Mouse (Mus musculus) embryonic facial prominence, embryonic 12.5 days (tissue): ENCODE data around the gene Ngp. TPM values are rescaled to one million over a fixed set of nuclear protein-coding genes. Genes with fewer than 3 reads are reported as not detected.
"Not testable (repeated sequence)": the region's sequence is repeated elsewhere in the genome, so short reads cannot be mapped to it uniquely, and the experiment has no call there.

Experiments used
- ATAC-seq: fragments of 200-750 bp; cut with Nextera tagmentation; 2 replicates; pipeline ENCODE4 v1.8.0; 2017; ENCODE audit not compliant: insufficient number of reproducible peaks, insufficient read depth, low FRiP score, low TSS enrichment
- H3K27ac ChIP-seq: fragments of 300-500 bp; sonication (generic); 2 replicates; pipeline ENCODE4 v1.5.1; 2016; ENCODE audit warnings: mild to moderate bottlenecking
- H3K27me3 ChIP-seq: fragments of 300-500 bp; sonication (generic); 2 replicates; pipeline ENCODE4 v1.6.1; 2016; ENCODE audit warnings: mild to moderate bottlenecking, moderate library complexity
- H3K36me3 ChIP-seq: fragments of 300-500 bp; sonication (generic); 2 replicates; pipeline ENCODE4 v1.6.1; 2016; ENCODE audit warnings: mild to moderate bottlenecking
- H3K4me1 ChIP-seq: fragments of 300-500 bp; sonication (generic); 2 replicates; pipeline ENCODE4 v1.6.1; 2016
- H3K4me2 ChIP-seq: fragments of 300-500 bp; sonication (generic); replicated peaks from 2 replicates; pipeline ENCODE4 v1.6.1; 2016; ENCODE audit warnings: mild to moderate bottlenecking, moderate library complexity
- H3K4me3 ChIP-seq: fragments of 300-500 bp; sonication (generic); 2 replicates; pipeline ENCODE4 v1.5.1; 2016; ENCODE audit warnings: mild to moderate bottlenecking
- H3K9ac ChIP-seq: fragments of 300-500 bp; sonication (generic); 2 replicates; pipeline ENCODE4 v1.6.1; 2016; ENCODE audit warnings: mild to moderate bottlenecking, moderate library complexity
- H3K9me3 ChIP-seq: fragments of 300-500 bp; sonication (generic); 2 replicates; pipeline ENCODE4 v1.6.1; 2016; ENCODE audit warnings: mild to moderate bottlenecking, moderate library complexity
- WGBS: fragments of 180-500 bp; shearing (Covaris S2); methylation state at CpG from one replicate; pipeline ENCODE4 v1.1.7; 2016; 5-methylcytosine and 5-hydroxymethylcytosine counted together
- polyA plus RNA-seq: library from polyadenylated mRNA; unstranded; fragments of >200 nt; fragmentation: Nextera tagmentation; extraction: Ambion mirVana; gene quantifications from 2 replicates; pipeline ENCODE4 v1.2.1, GENCODE M21; 2016

Ngp gene
- polyA plus RNA-seq: 3.3 and 4.1 TPM in 2 replicates

- Histone ChIP-seq H3K4me3 (no peak within 1 kb of the TSS), H3K27ac (no peak within 1 kb of the TSS), H3K9ac (no peak within 1 kb of the TSS), H3K4me1 (no peaks in the 10 kb centered on the region), H3K4me2 (no peak within 1 kb of the TSS), H3K36me3 (no peaks in the 10 kb centered on the region), H3K27me3 (no peaks in the 10 kb centered on the region), H3K9me3 (no peaks in the 10 kb centered on the region)
- 90% methylated on average over 12 of the region's 12 CpGs for WGBS
- no peak for ATAC-seq
These were observed at the start of gene Ngp for GRCm38 (mm10) chr9:110419511-110420112. Ngp (plus strand) TSS chr9:110419747.

- Histone ChIP-seq H3K9ac (no peak overlapping the region), H3K4me2 (no peak overlapping the region), H3K4me1 (peaks cover 5% of the 10 kb centered on the region; the same call in 1 of the 2 replicates), H3K27ac (no peak overlapping the region), H3K27me3 (no peaks in the 10 kb centered on the region), H3K4me3 (no peak overlapping the region), H3K36me3 (peaks cover 44% of the 10 kb centered on the region), H3K9me3 (no peaks in the 10 kb centered on the region)
- ATAC-seq: no peak
- WGBS: 92% methylated on average over 3 of the region's 3 CpGs
These were observed 49.7 kb upstream of the Ngp start for GRCm38 (mm10) chr9:110369860-110370259.

GRCm38 (mm10) chr9:110373871-110374270 lies 45.7 kb upstream of the Ngp start:
- H3K27me3 ChIP-seq: no peaks in the 10 kb centered on the region
- no peak overlapping the region for H3K9ac ChIP-seq
- no peaks in the 10 kb centered on the region for H3K4me1 ChIP-seq
- H3K27ac ChIP-seq: no peak overlapping the region
- H3K4me3 ChIP-seq: no peak overlapping the region
- H3K9me3 ChIP-seq: no peaks in the 10 kb centered on the region
- H3K36me3 ChIP-seq: peaks cover 54% of the 10 kb centered on the region
- no peak overlapping the region for H3K4me2 ChIP-seq
- no peak for ATAC-seq
- 92% methylated on average over 13 of the region's 13 CpGs for WGBS

- Histone ChIP-seq H3K27ac (no peak overlapping the region), H3K4me1 (no peaks in the 10 kb centered on the region), H3K9me3 (no peaks in the 10 kb centered on the region), H3K27me3 (no peaks in the 10 kb centered on the region), H3K4me2 (no peak overlapping the region), H3K4me3 (no peak overlapping the region), H3K9ac (no peak overlapping the region), H3K36me3 (peaks cover 64% of the 10 kb centered on the region)
- WGBS: 90% methylated on average over 3 of the region's 3 CpGs
- no peak for ATAC-seq
These were observed 43.9 kb upstream of the Ngp start for GRCm38 (mm10) chr9:110375668-110376067.

GRCm38 (mm10) chr9:110377655-110378054 lies 41.9 kb upstream of the Ngp start:
- not testable (repeated sequence) for H3K9me3 ChIP-seq, H3K4me2 ChIP-seq, H3K27me3 ChIP-seq, H3K9ac ChIP-seq, H3K27ac ChIP-seq, ATAC-seq, H3K4me3 ChIP-seq, H3K4me1 ChIP-seq
- peaks cover 74% of the 10 kb centered on the region for H3K36me3 ChIP-seq
- 88% methylated on average over 11 of the region's 15 CpGs for WGBS

- H3K9me3 ChIP-seq: no peaks in the 10 kb centered on the region
- no peak overlapping the region for H3K4me2 ChIP-seq
- H3K36me3 ChIP-seq: peaks cover 75% of the 10 kb centered on the region
- H3K9ac ChIP-seq: no peak overlapping the region
- no peaks in the 10 kb centered on the region for H3K4me1 ChIP-seq
- WGBS: 88% methylated on average over 8 of the region's 8 CpGs
- no peak overlapping the region for H3K4me3 ChIP-seq
- no peak for ATAC-seq
- H3K27me3 ChIP-seq: no peaks in the 10 kb centered on the region
- no peak overlapping the region for H3K27ac ChIP-seq
These were observed 40.2 kb upstream of the Ngp start for GRCm38 (mm10) chr9:110379361-110379760.

GRCm38 (mm10) chr9:110380662-110381061 lies 38.9 kb upstream of the Ngp start:
- Histone ChIP-seq H3K9me3 (no peaks in the 10 kb centered on the region), H3K4me2 (no peak overlapping the region), H3K27ac (no peak overlapping the region), H3K36me3 (peaks cover 83% of the 10 kb centered on the region), H3K27me3 (no peaks in the 10 kb centered on the region), H3K4me1 (no peaks in the 10 kb centered on the region), H3K4me3 (no peak overlapping the region), H3K9ac (no peak overlapping the region)
- 42% methylated on average over 21 of the region's 21 CpGs for WGBS
- no peak for ATAC-seq

GRCm38 (mm10) chr9:110381292-110381691 lies 38.3 kb upstream of the Ngp start:
- no peaks in the 10 kb centered on the region for H3K9me3 ChIP-seq
- 83% methylated on average over 12 of the region's 12 CpGs for WGBS
- H3K9ac ChIP-seq: no peak overlapping the region
- ATAC-seq: no peak
- H3K4me1 ChIP-seq: no peaks in the 10 kb centered on the region
- no peaks in the 10 kb centered on the region for H3K27me3 ChIP-seq
- H3K27ac ChIP-seq: no peak overlapping the region
- H3K4me3 ChIP-seq: no peak overlapping the region
- H3K4me2 ChIP-seq: no peak overlapping the region
- peaks cover 89% of the 10 kb centered on the region for H3K36me3 ChIP-seq

- Histone ChIP-seq H3K9ac (no peak overlapping the region), H3K27ac (no peak overlapping the region), H3K4me2 (no peak overlapping the region), H3K4me3 (no peak overlapping the region), H3K27me3 (no peaks in the 10 kb centered on the region), H3K4me1 (no peaks in the 10 kb centered on the region), H3K36me3 (peaks cover 93% of the 10 kb centered on the region), H3K9me3 (no peaks in the 10 kb centered on the region)
- no peak for ATAC-seq
- 83% methylated on average over 7 of the region's 7 CpGs for WGBS
These were observed 35.1 kb upstream of the Ngp start for GRCm38 (mm10) chr9:110384369-110384929.

GRCm38 (mm10) chr9:110388011-110388410 lies 31.5 kb upstream of the Ngp start:
- 94% methylated on average over 7 of the region's 7 CpGs for WGBS
- H3K27ac ChIP-seq: no peak overlapping the region
- ATAC-seq: no peak
- H3K27me3 ChIP-seq: no peaks in the 10 kb centered on the region
- no peaks in the 10 kb centered on the region for H3K4me1 ChIP-seq
- no peak overlapping the region for H3K4me2 ChIP-seq
- no peak overlapping the region for H3K9ac ChIP-seq
- H3K36me3 ChIP-seq: peaks cover 100% of the 10 kb centered on the region
- H3K9me3 ChIP-seq: no peaks in the 10 kb centered on the region
- H3K4me3 ChIP-seq: no peak overlapping the region

GRCm38 (mm10) chr9:110390843-110391242 lies 28.7 kb upstream of the Ngp start:
- Histone ChIP-seq H3K9ac (no peak overlapping the region), H3K4me1 (no peaks in the 10 kb centered on the region), H3K27ac (no peak overlapping the region), H3K4me2 (no peak overlapping the region), H3K4me3 (no peak overlapping the region), H3K9me3 (no peaks in the 10 kb centered on the region), H3K36me3 (peaks cover 83% of the 10 kb centered on the region), H3K27me3 (no peaks in the 10 kb centered on the region)
- WGBS: 94% methylated on average over 3 of the region's 3 CpGs
- no peak for ATAC-seq

- H3K27ac ChIP-seq: no peak overlapping the region
- H3K4me2 ChIP-seq: no peak overlapping the region
- 89% methylated on average over 4 of the region's 4 CpGs for WGBS
- H3K9ac ChIP-seq: no peak overlapping the region
- no peaks in the 10 kb centered on the region for H3K9me3 ChIP-seq
- H3K4me1 ChIP-seq: no peaks in the 10 kb centered on the region
- H3K27me3 ChIP-seq: no peaks in the 10 kb centered on the region
- H3K4me3 ChIP-seq: no peak overlapping the region
- no peak for ATAC-seq
- peaks cover 71% of the 10 kb centered on the region for H3K36me3 ChIP-seq
These were observed 26.3 kb upstream of the Ngp start for GRCm38 (mm10) chr9:110393295-110393694.
